Mouse (Mus musculus) G1E (cell line): ENCODE data around the gene Cd44.

Source experiments
- CTCF ChIP-seq: IDR thresholded peaks from 2 replicates; pipeline ENCODE4 v1.5.1; 2012; ENCODE audit warnings: low read depth, low read length, inconsistent platforms, mixed read lengths
- GATA1 ChIP-seq: IDR thresholded peaks from 2 replicates; pipeline ENCODE4 v1.6.1; 2012; ENCODE audit warnings: borderline replicate concordance, low read length, inconsistent platforms, mixed read lengths
- GATA2 ChIP-seq: IDR thresholded peaks from 2 replicates; pipeline ENCODE4 v1.6.1; 2012; ENCODE audit warnings: low read depth, low read length, inconsistent platforms, borderline replicate concordance
- POLR2AphosphoS5 ChIP-seq: IDR thresholded peaks from 2 replicates; pipeline ENCODE4 v1.6.1; 2012; ENCODE audit warnings: low read depth, low read length, inconsistent platforms; ENCODE audit not compliant: insufficient replicate concordance
- TAL1 ChIP-seq: conservative IDR thresholded peaks from 2 replicates; pipeline ENCODE4 v1.6.1; 2012; ENCODE audit warnings: low read depth, low read length, inconsistent platforms, mixed read lengths

DNA sequence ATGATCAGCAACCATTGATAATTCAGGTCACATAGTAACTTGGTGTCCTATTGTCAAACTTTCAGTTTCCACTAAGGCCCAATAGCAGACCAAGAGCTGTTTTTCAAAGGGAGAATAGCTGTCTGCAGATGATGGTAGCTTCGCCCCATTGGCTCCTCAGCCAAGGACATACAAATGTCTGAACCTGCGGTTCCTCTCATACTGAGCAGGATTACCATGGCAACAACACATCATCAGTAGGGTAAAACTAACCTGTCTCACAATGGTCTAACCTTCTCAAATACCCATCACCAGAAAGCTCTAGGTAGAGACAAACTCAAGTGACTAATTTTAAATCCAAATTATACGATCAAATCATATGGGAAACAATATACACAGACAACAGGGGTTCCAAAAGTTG lies 72.3 kb downstream of the Cd44 start:
- TF ChIP-seq CTCF (no peak), GATA1 (no peak), TAL1 (no peak), POLR2AphosphoS5 (no peak), GATA2 (no peak)
